Mouse (Mus musculus) cerebellum, postnatal 14 days (tissue): ENCODE results near the gene Cpsf4.
"Not testable (repeated sequence)": the region's sequence is repeated elsewhere in the genome, so short reads cannot be mapped to it uniquely, and the experiment has no call there.

Source experiments
- DNase-seq, 2 experiments: peaks; one replicate each; pipeline ENCODE4 v3.0.0; 2021; ENCODE audit warnings: mixed read lengths in 2 of 2

The Cpsf4 gene

DNA sequence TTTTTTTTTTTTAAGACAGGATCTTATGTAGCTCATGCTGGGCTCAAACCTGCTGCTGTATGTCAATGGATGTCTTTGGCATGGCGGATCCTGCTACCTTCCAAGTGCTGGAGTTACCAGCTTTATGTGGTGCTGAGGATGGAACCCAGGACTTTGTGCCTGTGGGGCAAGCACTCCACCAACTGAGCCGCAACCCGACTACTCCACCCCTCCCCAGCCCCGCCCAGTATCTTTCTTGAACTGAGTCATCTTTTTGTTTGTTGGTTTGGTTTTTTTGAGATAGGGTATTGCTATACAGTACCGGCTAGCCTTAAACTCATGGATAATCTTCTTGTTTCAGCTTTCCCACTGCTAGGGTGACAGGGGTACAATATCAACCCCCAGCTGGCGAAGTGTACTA is 22.4 kb downstream of the Cpsf4 start:
- DNase-seq, result no peak

DNA sequence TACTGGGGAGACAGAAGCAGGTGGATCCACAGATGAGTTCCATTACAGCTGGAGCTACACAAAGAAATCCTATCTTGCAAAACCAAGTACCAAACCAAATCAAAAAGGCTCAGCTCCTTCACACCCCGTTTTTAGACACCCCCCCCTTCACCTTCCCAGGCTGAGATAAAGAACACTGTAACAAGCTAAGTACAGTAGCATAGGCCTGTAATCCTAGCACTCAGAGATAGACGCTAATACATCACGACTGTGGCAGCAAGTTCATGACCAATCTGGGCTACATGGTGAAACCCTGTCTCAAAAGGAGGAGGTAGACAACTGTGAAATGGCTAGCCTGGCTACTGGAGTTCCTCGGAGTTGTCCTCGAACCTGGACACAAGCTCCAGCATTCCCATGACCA is 23.4 kb downstream of the Cpsf4 start:
- no peak for DNase-seq

DNA sequence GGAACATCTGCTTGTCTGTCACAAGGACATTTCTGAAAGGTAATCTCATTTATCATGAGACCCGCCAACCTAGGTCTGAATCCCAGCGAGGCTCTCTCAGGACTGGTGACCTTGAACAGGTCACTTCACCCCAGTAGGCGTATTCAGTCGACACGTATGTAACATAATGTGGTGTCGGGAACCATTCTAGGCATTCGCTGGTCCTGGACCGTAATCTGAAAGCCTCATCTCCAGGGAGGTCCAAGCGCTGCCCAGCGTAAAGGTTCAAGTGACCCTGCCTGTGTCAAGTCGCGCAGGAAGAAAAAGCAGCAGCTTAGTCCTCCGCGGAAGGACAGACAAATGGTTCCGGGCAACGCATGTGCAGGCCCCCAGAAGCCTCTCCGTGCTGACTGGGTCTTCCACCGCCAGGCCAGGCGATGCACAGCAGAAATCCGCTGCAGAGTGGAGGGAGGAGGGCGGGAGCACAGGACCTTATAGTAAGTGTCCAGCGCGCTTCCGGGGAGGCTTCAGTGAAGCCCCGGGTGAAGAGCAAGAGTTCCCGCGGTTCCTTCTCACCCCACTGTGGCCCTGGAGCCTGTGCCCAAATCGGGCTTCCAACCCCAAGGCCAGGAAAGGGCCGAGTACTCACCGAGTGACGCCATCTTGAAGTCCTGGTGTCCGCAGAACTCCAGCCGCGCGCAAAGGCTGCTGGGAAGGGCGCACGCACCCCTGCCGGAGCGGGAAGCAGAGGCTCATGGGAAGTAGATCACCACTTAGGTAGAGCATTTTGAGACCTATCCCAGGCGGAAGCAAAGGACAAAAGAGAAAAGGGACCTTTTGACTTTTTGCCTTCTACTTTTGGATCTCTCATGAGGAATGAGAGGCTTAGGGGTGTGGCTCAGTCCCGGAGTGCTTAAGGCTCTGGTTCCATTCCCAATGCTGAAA is 24.1 kb downstream of the Cpsf4 start:
- DNase-seq, result peak; percentile 94

DNA sequence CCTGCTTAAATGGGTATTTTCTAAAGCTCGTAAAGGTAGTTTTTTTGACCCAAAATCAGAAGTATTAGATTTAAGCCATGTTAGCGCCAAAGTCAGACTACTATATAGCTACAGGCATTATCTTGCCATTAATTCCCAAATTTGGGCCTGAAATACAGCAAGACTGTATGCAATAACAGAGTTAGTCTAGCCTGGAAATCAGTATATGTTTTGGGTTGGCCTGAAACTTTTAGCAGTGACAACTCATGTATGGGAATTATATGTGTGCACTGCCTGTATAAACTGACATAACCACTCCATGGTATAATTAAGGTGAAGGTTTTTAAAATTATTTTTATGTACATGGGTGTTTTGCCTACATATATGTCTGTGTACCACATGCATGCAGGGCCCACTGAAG is 24.9 kb downstream of the Cpsf4 start, which contains the start of gene Atp5j2:
TSS of gene Atp5j2 (minus strand) at position 101 of the 400 bp plus-strand sequence.
- no peak for DNase-seq

DNA sequence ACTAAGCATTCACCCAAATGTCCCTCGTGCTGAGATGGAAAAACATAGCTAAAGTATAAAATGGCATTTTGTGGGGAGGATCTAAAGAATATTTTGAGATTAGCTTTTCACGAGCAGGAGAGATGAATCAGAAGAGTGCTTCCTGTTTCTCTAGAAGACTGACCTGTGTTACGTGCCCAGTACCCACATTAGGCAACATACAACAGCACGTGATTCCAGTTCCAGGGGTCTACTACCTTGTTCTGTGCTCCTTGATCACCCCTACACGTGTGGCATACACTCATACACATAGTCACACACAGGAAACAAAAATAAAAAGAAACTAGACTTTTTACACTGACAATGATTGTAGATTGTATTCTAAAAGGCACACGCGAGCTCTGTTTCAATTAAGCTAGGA is 33.4 kb downstream of the Cpsf4 start:
- no peak for DNase-seq

DNA sequence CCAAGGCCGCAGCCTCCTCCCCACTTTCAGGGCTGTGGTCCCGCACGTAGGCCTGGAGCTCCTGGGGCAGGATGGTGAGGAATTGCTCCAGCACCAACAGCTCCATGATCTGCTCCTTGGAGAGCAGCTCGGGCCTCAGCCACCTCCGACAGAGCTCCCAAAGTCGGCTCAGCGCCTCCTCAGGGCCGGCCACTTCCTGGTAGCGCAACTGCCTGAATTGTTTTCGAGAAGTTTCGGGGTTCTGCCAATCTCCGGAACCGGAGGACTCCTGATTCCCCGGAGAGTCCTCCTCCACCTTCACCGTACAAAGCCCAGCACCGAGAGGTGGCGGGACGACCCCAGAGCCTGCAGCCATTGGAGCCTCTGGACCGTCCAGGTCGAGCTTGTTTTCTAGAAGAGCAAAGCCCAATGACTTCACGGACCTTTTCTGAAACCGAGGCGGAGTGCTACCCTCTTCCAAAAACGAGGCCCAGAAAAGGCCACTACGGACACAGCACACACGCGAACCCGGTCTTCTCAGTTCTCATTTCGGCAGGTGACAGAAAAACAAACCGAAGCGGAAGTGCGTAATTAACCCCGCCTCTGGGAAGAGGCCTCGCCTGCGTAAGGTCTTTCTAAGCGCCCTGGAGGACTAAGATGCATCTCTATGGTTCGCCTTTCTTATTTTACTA is 34.4 kb downstream of the Cpsf4 start, which contains the start of gene Zkscan14:
TSS of gene Zkscan14 (minus strand) at position 548 of the 671 bp plus-strand sequence.
- DNase-seq, result peak; percentile 78 to 82

DNA sequence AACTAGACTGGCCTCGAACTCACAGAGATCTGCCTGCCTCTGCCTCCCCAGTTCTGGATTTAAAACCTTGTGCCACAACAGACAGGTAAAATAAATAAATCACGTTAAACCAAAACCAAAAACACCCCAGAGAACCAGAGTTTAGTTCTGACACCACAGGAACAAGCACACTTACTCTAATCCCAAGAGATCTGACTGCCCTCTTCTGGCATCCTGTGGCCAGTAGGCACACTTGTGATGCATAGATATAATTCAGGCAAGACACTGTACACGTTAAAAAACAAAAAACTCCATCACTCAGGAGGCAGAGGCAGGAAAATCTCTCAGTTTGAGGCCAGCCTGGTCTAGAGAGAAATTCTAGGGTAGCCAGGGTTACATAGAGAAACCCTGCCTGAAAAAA is 35.4 kb downstream of the Cpsf4 start:
- no peak for DNase-seq

DNA sequence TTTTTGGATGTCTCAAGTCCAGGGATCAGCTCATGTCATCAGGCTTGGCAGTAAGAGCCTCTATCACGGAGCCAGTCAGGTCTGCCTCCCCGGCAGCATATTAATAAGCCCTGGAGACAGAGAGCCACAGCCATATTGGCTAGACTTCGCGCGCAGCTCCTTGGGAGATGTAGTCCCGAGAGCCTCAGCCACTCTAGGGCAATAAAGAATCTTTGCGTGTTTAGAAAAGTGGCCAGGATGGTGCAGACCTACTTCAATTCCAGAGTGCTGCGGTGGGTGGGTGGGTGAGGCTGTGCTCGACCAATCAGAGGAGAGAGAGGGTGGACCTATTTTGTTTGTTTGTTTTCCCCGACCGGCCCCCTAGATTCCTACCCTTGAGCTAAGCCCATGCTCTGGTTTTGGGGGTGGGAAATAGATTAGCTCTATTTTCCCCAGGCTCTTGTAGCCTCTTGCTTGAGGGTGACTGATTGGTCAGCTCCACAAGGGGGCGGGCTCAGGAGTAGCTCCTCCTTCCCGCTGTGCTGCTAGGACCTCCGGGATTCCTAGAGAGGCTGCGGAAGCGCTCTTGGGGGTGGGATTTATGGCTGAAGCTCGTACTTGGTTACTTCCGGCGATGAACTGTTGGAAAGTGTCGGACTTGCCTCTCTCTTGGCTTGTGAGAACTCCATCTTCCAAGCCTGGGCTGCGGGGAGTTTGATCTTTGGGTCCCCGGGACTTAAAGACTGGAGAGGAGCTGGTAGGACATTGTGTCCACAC is 37.1 kb downstream of the Cpsf4 start, which contains the start of gene Zkscan5:
TSS of gene Zkscan5 (plus strand) at position 627 of the 756 bp plus-strand sequence.
- peak; percentile 98 to 99 for DNase-seq

DNA sequence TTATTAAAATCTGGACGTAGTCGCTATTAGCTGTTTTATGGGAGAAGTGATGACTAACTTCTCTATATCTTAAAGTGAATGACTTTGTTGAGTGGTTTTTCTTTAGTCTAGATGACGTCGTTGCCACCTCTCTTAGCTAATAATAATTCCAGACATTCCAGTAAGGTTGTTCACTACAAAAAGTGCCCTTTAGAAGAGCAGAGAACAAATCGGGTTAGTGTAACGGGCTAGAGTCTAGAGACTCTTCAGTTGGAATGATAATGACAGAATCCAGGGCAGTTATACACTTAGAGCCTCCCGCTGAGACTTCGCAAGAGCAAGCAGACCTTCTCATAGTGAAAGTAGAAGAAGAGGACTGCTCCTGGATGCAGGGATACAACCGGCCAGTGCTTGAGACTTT is 38.0 kb downstream of the Cpsf4 start:
- DNase-seq, result no peak

DNA sequence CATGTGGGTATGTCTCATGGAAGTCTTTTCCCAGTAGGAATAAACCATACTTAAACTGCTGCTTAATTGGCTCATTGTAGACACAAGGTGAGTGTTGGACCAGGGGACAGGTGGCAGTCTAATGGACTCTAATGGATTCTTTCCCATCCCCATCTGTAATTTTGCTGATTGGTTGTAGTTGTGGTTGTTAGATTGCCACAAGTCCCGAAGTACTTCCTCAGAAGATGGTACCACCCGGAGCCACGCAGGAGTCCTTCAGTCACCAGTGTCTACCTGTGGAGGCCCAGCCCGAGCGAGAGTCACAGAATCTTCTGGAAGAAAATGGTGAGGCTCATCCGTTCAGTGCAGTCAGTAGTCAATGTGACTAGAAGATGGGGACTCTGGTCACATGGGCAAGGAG is 40.4 kb downstream of the Cpsf4 start:
- DNase-seq, result no peak

DNA sequence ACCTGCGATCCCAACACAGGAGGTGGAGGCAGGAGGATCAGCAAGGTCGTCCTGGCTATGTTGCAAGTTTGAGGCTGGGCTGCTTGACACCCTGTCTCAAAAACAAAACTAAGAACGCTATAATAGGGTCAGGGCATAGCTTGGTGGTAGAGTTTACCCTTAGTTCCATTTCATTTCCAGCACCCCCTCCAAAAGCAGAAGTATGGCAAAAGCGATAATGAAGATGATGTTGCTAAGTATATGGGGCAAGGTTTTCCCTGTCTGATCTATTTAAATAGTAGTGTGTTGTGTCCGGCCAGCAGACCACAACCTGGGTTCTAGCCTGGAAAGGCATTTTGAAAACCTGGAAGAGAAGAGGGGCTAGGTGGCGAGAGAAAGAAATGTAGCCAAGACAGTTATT is 40.9 kb downstream of the Cpsf4 start:
- no peak for DNase-seq

DNA sequence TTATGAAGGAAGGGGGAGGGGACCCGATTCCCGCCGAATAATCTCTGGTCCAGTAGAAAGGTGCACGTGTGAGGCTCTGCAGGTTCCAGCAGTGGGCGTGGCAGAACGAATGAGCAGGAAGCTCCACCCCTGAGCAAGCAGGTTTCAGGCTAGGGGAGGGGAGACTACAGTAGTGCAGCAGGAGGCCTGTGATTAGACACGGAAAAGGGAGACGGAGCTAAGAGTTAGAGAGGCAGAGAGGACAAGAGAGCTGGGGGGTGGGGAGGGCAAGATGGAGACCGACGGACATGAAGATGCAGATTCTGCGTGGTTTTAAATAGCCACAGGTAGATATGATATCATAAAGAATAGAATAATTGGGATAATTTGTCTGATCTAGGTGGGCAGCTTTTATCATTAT is 41.4 kb downstream of the Cpsf4 start:
- DNase-seq, result not testable (repeated sequence)

DNA sequence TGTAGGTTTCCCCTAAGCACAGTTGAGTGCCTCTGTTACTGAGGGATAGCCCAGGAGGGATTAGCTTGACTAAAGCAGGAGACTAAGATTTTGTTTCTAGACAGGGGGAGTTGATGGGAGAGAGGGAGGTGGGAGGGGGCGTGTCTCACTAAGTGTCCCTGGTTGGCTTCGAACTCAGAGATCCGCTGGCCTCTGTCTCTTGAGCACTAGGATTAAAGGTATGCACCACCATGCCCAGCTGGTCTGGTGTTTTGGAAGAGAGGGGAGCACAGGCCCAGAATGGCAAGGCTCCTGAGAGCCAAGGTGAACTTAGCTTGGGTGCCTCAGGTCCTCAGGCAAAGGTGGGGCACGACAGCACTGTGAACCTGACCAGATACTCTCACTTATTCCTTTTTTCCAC is 44.3 kb downstream of the Cpsf4 start:
- no peak for DNase-seq

DNA sequence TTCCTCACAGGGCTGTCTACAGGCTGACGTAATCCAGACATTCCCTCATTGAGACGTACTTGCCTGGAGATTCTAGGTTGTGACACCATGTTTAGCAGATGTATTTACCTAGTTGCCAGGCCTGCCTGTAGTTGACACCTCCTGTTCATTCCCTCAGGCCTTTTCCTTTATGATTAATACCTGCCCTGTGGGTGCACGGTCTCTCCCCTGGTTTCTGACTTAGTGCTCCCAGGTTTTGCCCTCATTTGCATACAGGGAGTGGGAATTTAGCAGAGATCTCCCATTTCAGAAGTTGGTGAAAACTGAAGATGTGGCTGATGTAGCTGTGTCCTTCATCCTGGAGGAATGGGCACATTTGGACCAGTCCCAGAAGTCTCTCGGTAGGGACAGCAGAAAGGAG is 45.2 kb downstream of the Cpsf4 start:
- no peak for DNase-seq

DNA sequence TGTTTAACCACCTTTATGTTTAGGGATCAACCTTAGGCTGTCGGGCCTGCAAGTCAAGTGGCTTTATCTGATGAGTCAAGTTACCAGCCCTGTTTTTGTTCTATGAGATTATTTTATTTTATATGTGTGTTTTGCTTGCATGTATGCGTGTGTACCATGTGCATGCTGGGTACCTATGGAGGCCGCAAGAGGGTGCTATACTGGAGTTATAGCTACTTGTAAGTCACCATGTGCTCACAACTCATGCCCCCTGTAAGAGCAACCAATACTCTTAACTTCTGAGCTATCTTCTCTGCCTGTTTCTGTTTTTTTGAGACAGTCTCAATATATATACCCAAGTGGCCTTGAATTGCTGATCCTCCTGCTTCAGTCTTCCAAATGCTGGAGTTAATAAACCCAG is 46.5 kb downstream of the Cpsf4 start:
- DNase-seq, result no peak

DNA sequence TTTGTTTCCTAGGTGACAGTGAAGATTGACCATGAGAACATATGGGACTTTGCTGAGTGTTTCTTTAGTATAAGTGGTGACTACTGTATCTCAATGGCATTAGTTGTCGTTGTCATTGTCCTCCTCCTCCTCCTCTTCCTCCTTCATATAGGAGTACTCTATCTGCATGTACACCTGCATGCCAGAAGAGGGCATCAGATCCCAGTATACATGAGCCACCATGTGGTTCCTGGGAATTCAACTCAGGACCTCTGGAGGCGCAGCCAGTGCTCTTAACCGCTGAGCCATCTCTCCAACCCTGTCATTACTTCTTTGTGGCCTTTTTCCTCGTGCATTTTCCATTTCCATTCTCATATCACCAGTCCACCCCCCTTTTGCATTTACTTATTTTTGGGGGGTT is 47.7 kb downstream of the Cpsf4 start:
- no peak for DNase-seq

DNA sequence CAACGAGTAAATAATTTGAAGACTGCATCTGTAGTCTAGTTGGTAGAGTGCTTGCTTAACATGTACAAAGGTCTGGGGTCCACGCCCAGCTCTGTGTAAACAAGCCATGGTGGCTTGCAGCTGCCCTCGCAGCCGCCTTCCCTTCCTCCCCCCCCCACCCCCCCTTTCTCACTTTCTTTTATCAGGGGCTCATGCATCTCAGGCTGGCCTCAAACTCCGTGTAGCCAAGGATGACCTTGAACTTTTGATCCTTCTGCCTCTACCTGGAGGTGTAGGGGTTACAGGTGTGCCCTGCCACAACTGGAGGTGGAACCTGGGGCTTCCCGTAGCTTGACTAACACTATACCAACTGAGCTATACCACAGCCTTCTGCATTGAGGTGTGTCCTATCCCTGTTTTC is 50.7 kb downstream of the Cpsf4 start:
- DNase-seq, result no peak

DNA sequence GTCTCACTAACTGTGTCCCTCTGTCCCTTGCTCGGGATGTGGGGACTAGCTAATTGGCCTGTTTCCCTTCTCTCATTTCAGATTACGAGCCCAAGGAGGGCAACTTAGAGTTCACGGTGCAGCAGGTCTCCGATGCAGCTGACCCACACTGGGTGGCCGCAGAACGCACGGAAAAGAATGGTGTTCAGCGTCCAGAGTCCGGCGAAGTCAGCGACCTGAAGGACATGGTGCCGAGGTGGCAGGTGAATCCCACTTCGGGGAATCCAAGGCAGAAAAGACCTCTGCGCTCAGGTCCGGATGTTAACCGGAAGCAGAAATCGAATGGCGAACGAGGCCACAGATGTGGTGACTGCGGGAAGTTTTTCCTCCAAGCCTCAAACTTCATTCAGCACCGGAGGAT is 51.2 kb downstream of the Cpsf4 start:
- DNase-seq, result no peak

DNA sequence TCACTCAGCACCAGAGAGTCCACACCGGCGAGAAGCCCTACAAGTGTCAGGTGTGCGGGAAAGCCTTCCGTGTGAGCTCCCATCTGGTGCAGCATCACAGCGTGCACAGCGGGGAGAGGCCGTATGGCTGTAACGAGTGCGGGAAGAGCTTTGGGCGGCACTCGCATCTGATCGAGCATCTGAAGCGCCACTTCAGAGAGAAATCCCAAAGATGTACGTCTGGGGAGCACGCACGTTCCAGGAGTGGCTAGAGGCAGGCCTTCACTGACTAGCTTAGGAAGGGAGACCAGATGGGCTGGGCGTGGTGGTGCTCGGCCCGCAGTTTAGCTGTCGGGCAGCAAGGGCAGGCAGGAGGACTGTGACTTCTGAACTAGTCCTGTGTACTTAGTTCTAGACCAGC is 51.7 kb downstream of the Cpsf4 start:
- DNase-seq, result no peak

DNA sequence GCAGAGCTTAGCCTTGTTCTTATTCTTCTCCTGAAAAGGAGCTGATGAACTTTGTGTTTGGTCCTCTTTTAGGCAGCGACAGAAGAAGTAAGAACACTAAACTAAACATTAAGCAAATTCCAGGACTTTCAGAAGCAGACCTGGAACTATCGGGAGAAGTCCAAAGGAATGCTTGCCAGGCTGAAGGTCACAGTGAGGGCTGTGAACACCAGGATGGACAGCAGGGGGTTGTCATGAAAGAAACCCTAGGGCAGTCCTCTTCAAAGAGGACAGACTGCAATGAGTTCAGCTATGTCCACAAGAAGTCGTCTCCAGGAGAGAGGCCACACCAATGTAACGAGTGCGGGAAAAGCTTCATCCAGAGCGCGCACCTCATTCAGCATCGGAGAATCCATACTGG is 53.0 kb downstream of the Cpsf4 start:
- DNase-seq, result no peak

DNA sequence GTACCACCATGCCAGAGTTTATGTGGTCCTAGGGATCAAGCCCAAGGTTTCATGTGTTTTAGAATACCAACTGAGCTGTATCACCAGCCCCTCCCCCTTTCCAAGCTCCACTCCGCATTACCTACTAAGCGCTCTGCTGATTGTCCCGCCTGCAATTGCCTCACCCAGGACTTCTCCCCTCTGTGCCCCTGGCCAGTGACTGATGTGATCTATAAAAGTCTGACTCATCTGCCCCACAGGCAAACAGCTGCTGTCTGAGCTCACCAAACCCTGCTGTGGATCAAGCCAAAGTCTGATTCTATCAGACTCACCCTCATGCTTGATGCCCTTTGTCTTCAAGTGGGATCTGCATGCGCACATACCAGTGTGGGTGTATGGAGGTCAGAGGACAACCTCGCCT is 55.8 kb downstream of the Cpsf4 start:
- no peak for DNase-seq

DNA sequence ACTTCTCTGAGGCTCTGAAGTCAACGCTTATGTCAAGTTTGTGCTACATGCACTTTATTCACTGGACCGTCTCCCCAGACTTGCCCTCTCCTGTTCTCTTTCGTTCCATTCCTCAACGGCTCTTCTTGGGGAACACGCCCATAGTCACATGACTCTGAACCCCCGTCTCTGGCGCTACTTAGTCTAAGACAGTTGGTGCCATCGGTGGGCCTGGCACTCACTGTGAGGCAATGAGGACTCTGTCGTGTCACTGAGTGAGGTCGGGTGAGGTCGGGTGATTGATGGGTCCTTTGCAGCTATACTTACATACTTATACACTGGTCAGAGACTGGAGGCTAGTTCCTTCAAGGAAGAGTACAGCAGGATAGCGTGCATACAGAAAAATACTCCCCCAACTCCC is 56.4 kb downstream of the Cpsf4 start:
- DNase-seq, result no peak

DNA sequence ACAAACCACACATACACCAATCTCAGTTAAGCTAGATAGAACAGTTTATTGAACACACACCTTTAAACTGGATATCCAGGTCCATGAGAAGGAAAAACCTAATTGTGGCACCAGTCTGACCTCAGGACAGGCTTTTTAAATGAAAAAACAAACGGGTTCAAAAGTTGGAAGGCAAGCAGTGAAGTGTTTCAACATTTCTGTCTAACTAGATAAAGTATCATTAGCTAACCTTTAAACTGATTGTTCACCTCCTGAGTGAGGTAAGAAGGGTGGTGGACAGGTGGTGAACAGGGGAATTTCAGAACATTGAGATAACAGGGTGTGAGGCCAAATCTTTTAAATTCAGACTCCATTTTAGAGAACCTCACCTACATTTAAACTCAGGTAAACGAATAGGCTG is 59.4 kb downstream of the Cpsf4 start:
- DNase-seq, result no peak
